Mouse (Mus musculus): Measurements from ENCODE around the gene Nrg3. TPM values are rescaled to one million over a fixed set of nuclear protein-coding genes. Genes with fewer than 3 reads are reported as not detected.

Nrg3 gene
- polyA plus RNA-seq, 1 experiment from 2014 or later, result 0.06 TPM

Small RNA genes within 50 kb of the gene (microRNA-seq; reads per million reads assigned to microRNA genes)
- gene Gm27332 (ENCODE audit: borderline number of aligned reads), result not detected

Data from heart, embryonic 11.5 days (tissue).